Mouse (Mus musculus) T-cell, adult 2 months (primary cell): ENCODE results near the gene Procr.

Source experiments
- DNase-seq: peaks from one replicate; pipeline ENCODE4 v3.0.0; 2022; ENCODE audit warnings: low spot score

Procr gene

GRCm38 (mm10) chr2:155804053-155804452 lies 53.1 kb downstream of the Procr start:
- no peak for DNase-seq
